Mouse (Mus musculus): ENCODE data around the gene Stk19. TPM values are rescaled to one million over a fixed set of nuclear protein-coding genes. Genes with fewer than 3 reads are reported as not detected.

Stk19 gene
- total RNA-seq (2023): 10 to 100 TPM; 34.1 to 39.4 TPM

GRCm38 (mm10) chr17:34836856-34837221 is at the start of gene Stk19, which contains the start of gene Dxo:
Gene Stk19, minus strand, starts transcription at chr17:34836945.
Gene Dxo, plus strand, starts transcription at chr17:34837019.

GRCm38 (mm10) chr17:34881683-34882310 is 45.1 kb upstream of the Stk19 start, which contains the start of gene Gm20547:
Gene Gm20547, minus strand, starts transcription at chr17:34882042.

GRCm38 (mm10) chr17:34879336-34879879 is 42.7 kb upstream of the Stk19 start, which contains the start of gene Zbtb12:
Gene Zbtb12, plus strand, starts transcription at chr17:34879483.

GRCm38 (mm10) chr17:34862416-34863081 is 25.8 kb upstream of the Stk19 start, which contains the start of gene Cfb:
Gene Cfb, minus strand, starts transcription at chr17:34862518.

GRCm38 (mm10) chr17:34849722-34850516 is 13.2 kb upstream of the Stk19 start, which contains the start of the genes Skiv2l and Nelfe:
Gene Skiv2l, minus strand, starts transcription at chr17:34850210.
Gene Nelfe, plus strand, starts transcription at chr17:34850391.

GRCm38 (mm10) chr17:34804301-34804700 is 32.4 kb downstream of the Stk19 start, which contains the start of gene Cyp21a1:
Gene Cyp21a1, minus strand, starts transcription at chr17:34804561.

Other genes starting within 250 kb of the Stk19 start
- gene Gpsm3, start 247.1 kb downstream of the Stk19 start, total RNA-seq (2023): 100 to 1,000 TPM; 376 to 393 TPM
- gene Pbx2, start 245.7 kb downstream of the Stk19 start, total RNA-seq (2023): 10 to 100 TPM; 94.8 to 99.9 TPM
- 1 to 10 TPM; 5.8 to 7.0 TPM for gene Ager, start 239.1 kb downstream of the Stk19 start, total RNA-seq (2023)
- 10 to 100 TPM; 38.2 to 39.0 TPM for gene Rnf5, start 233.3 kb downstream of the Stk19 start, total RNA-seq (2023)
- gene Agpat1, start 232.7 kb downstream of the Stk19 start, total RNA-seq (2023): 10 to 100 TPM; 55.4 to 56.5 TPM
- gene Egfl8, start 221.0 kb downstream of the Stk19 start, total RNA-seq (2023): 1 to 10 TPM; 5.0 to 5.5 TPM
- 10 to 100 TPM; 42.1 to 43.5 TPM for gene Ppt2, start 208.4 kb downstream of the Stk19 start, total RNA-seq (2023)
- gene Prrt1, start 207.4 kb downstream of the Stk19 start, total RNA-seq (2023): not detected
- 10 to 100 TPM; 13.6 to 18.7 TPM for gene Fkbpl, start 192.2 kb downstream of the Stk19 start, total RNA-seq (2023)
- gene Atf6b, start 189.8 kb downstream of the Stk19 start, total RNA-seq (2023): 10 to 100 TPM; 59.5 to 60.4 TPM
- under 1 TPM; 0.04 to 0.07 TPM for gene Tnxb, start 166.4 kb downstream of the Stk19 start, total RNA-seq (2023)
- gene C4b, start 93.1 kb downstream of the Stk19 start, total RNA-seq (2023): under 1 TPM; 0.29 to 0.59 TPM
- not detected for gene Cyp21a1, start 32.4 kb downstream of the Stk19 start, total RNA-seq (2023)
- gene Dxo, start 74 bp upstream of the Stk19 start, total RNA-seq (2023): 10 to 100 TPM; 49.0 to 49.1 TPM
- 10 to 100 TPM; 66.2 to 72.1 TPM for gene Skiv2l, start 13.3 kb upstream of the Stk19 start, total RNA-seq (2023)
- gene Nelfe, start 13.4 kb upstream of the Stk19 start, total RNA-seq (2023): 10 to 100 TPM; 23.4 to 30.8 TPM
- 1 to 10 TPM; 1.6 to 1.8 TPM for gene Cfb, start 25.6 kb upstream of the Stk19 start, total RNA-seq (2023)
- 1 to 10 TPM; 2.8 to 3.9 TPM for gene Zbtb12, start 42.5 kb upstream of the Stk19 start, total RNA-seq (2023)
- gene Gm20547, start 45.1 kb upstream of the Stk19 start, total RNA-seq (2023): not detected
- gene C2, start 61.3 kb upstream of the Stk19 start, total RNA-seq (2023): under 1 TPM in 1 of 2 experiments, not detected in 1; 0.24 TPM
- 10 to 100 TPM; 68.7 to 71.8 TPM for gene Ehmt2, start 61.5 kb upstream of the Stk19 start, total RNA-seq (2023)
- not detected for gene Slc44a4, start 77.5 kb upstream of the Stk19 start, total RNA-seq (2023)
- gene Neu1, start 94.3 kb upstream of the Stk19 start, total RNA-seq (2023): 10 to 100 TPM; 60.2 to 63.2 TPM
- 100 to 1,000 TPM in 1 of 2 experiments, 10 to 100 TPM in 1; 58.3 to 134 TPM for gene Hspa1b, start 122.3 kb upstream of the Stk19 start, total RNA-seq (2023)
- not detected for gene Gm20481, start 133.0 kb upstream of the Stk19 start, total RNA-seq (2023)
- gene Hspa1a, start 135.2 kb upstream of the Stk19 start, total RNA-seq (2023): 100 to 1,000 TPM in 1 of 2 experiments, 10 to 100 TPM in 1; 86.4 to 244 TPM
- gene Hspa1l, start 135.8 kb upstream of the Stk19 start, total RNA-seq (2023): under 1 TPM in 1 of 2 experiments, not detected in 1; 0.20 TPM
- gene Lsm2, start 144.9 kb upstream of the Stk19 start, total RNA-seq (2023): 10 to 100 TPM; 41.4 to 45.7 TPM
- 10 to 100 TPM; 61.7 to 68.3 TPM for gene Vars, start 164.0 kb upstream of the Stk19 start, total RNA-seq (2023)
- under 1 TPM in 1 of 2 experiments, not detected in 1; 0.15 TPM for gene Vwa7, start 179.6 kb upstream of the Stk19 start, total RNA-seq (2023)
- 1 to 10 TPM; 1.3 to 2.1 TPM for gene Sapcd1, start 191.1 kb upstream of the Stk19 start, total RNA-seq (2023)
- 10 to 100 TPM; 11.5 to 12.5 TPM for gene Msh5, start 209.8 kb upstream of the Stk19 start, total RNA-seq (2023)
- 100 to 1,000 TPM; 262 to 285 TPM for gene Clic1, start 213.0 kb upstream of the Stk19 start, total RNA-seq (2023)
- 1 to 10 TPM; 2.5 to 3.1 TPM for gene Ddah2, start 222.1 kb upstream of the Stk19 start, total RNA-seq (2023)
- 1 to 10 TPM in 1 of 2 experiments, not detected in 1; 1.0 TPM for gene Ly6g6c, start 228.4 kb upstream of the Stk19 start, total RNA-seq (2023)
- gene Mpig6b, start 229.2 kb upstream of the Stk19 start, total RNA-seq (2023): under 1 TPM in 1 of 2 experiments, not detected in 1; 0.26 TPM
- not detected for gene Ly6g6e, start 240.0 kb upstream of the Stk19 start, total RNA-seq (2023)
- gene Ly6g6d, start 241.1 kb upstream of the Stk19 start, total RNA-seq (2023): not detected
- under 1 TPM in 1 of 2 experiments, not detected in 1; 0.35 TPM for gene Ly6g6f, start 248.7 kb upstream of the Stk19 start, total RNA-seq (2023)

All from neutrophil, adult 83 days (primary cell).